Mouse (Mus musculus) cerebellum, postnatal 4 days (tissue): ENCODE data around the gene Ear10.
"Not testable (repeated sequence)": the region's sequence is repeated elsewhere in the genome, so short reads cannot be mapped to it uniquely, and the experiment has no call there.

Experiments used
- DNase-seq, 2 experiments: peaks; one replicate each; pipeline ENCODE4 v3.0.0; 2022; ENCODE audit warnings: low spot score in 2 of 2, mixed read lengths in 1 of 2

Gene Ear10

DNA sequence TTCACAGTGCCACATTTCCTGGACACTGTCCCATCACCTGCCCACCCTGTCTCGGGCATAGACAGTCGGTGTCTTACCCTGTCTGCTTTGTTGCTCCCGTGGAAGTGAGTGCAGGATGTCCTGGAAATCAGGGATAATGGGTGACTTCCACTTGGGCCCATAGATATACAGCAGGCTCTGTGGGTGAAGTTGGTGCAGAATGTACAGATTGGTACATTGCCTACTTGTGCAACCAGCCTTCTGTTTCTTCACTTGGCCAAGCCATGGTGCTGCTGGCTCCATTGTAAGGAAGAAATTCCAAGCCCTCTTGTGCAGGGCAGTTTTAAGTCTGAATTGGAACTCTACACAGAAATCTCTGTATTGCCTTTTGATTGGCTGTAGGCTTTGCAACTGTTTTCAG is at the start of gene Ear10:
Gene Ear10, minus strand, starts transcription at position 101 of the 400 bp plus-strand sequence.
- DNase-seq, result not testable (repeated sequence)

DNA sequence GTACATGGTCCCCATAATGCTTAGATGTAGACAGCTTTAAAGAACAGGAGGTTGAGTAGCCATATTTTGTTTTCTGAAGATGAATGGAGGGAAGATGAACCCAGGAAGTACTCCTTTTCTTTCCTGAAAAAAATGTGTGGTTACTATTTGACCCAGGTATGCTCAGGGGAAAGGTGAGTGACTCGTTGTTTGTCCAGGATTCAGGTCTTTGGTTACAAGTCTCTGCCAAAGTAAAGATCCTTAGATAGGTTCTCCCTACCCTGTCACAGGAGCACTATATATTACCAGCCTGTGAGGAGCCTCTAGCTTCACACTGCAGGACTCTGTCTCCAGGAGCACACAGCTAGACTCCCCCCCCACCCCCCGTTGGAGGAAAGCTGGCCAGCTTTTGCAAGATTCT is 33.4 kb upstream of the Ear10 start, which contains the start of gene Ang5:
Gene Ang5, plus strand, starts transcription at position 301 of the 400 bp plus-strand sequence.
- DNase-seq, result not testable (repeated sequence)

DNA sequence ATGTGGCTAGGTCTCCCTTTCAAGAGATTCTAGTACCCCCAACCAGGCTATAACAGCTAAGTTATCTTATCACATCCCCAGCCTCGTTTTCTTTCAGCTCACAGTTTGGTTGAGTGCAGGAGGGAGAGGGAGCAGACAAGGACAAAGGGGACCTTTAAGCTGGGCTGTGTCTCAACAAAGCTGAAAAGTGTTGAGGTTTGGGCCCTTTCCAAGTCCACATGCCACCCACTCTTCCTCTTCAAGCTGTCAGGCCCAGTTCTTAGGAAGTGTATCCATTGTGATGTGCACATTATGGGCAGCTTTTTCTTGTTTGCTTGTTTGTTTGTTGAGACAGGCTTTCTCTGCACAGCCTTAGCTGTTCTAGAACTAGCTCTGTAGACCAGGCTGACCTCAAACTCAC is 31.7 kb upstream of the Ear10 start:
- DNase-seq, result not testable (repeated sequence)

DNA sequence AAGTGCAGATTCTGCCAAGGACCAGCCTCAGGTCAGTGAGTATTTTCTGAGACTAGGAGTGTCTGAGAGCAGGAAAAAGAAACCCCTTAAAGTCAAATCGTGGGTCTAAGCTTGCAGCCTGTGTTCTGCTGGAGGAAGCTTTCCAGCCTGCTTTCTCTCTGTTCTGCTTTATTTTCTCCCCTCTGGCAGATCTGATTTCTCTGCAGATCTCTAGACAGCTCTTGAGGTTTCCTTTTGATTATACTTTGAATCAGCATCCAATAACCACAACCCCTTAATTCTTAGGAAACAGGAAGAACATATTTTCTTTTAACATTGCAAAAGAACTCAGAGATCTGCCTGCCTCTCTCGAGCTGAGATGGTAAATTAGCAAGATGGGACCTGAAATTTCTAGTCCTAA is 30.0 kb upstream of the Ear10 start:
- DNase-seq, result not testable (repeated sequence)

DNA sequence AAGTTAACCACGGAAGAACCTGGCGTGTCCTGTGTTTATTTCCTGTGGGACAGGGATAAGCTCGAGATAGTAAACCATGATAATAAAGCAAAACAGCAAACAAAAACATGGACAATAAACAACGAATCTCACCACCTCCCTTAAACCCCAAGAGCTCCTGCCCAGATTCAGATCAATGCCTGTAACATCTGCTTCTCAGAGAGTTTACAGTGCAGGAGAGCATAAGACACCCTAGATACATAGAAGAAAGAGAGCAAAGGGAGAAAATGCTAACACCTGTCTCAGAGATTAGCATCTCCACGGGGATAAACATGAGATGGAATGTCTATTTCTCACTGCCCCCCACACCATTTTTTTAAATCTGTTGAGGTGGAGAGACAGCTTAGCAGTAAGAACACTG is 10.0 kb upstream of the Ear10 start:
- not testable (repeated sequence) for DNase-seq

DNA sequence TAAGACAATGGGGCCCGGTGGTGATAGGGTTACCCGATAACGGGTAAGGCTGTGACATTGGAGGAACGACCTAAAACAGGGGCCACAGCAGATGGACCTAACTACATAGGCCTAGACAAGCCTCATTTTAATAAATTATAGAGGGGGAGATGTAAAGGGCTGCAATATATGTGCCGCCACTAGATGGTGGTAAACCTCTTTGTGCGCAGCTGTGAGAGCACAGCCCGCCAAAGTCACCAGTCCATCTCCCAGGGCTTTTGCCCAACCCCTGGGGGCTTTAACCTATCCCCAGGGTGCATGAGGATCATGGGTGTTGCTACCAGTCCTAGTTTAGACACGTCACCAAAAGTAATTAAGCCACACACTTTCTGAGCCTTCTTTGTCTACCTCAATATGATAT is 9.6 kb upstream of the Ear10 start:
- DNase-seq, result peak in 1 of 2 experiments; percentile 30

DNA sequence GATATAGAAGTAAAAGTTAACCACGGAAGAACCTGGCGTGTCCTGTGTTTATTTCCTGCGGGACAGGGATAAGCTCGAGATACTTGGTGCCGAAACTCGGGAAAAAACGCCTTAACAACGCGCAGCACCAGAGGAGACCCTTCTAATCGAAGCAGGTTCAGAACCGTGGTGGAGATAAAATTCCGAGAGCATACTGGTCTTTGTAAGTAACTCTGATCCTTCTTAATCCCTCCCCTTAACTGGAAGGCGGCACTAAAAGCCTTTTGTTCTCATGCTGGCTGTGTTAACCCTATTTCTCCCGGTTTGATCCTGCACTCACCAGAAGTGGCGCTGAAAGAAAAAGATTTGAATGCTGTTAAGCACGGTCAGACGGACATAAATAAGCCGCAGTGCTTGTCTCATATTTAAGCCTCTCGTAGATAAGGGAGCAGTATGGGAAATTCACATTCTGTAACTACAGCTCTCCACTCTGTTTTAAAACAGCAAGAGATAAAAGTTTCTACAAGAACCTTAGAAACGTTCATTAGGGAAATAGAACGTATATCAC is 2.1 kb upstream of the Ear10 start:
- DNase-seq, result not testable (repeated sequence)

- peak; percentile 25 to 53 for DNase-seq
Observed at GRCm38 (mm10) chr14:43924688-43925403, 1.5 kb upstream of the Ear10 start, which contains the start of gene Gm8113. Gene Gm8113, plus strand, starts transcription at chr14:43925390.

- not testable (repeated sequence) for DNase-seq
Observed at GRCm38 (mm10) chr14:43918214-43918613, 5.1 kb downstream of the Ear10 start.

GRCm38 (mm10) chr14:43898577-43898976 is 24.8 kb downstream of the Ear10 start:
- not testable (repeated sequence) for DNase-seq

DNA sequence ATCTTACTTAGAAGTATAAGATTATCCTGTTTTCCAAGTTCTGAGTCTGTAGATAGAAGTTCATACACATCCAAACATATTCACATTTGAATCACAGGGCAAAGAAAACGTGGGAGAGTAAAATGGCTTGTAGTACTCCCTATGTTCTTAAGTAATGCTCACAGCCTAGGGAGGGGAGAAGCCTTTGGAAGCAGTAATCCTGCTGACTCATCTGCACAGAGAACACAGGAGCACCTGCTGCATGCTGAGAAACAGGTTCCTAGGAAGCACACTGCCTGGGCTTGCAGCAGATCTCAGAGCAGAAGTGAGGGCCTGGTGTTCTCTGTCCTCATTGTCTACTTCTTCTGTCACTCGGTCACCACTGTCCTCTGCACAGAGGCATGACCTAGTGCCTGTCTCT is 28.0 kb downstream of the Ear10 start:
- DNase-seq, result not testable (repeated sequence)

DNA sequence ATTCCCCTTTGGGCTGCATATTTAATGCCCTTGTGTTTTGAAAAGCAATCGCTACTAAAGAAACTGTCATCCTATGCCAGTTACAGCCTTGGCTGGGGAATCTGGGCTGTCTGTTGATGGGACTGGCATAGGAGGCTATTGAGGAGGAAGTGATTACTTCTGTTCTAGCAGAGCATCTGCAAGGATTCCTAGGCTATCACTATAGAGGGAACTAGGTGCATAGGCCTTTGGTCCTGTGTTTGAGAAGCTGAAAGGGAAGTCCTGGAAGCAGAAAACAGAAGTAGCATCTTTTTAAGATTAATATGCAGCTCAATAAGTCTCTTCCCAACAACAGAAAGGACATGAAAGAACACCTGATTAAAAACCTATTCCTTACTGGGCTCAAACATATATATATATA is 32.1 kb downstream of the Ear10 start:
- not testable (repeated sequence) for DNase-seq

DNA sequence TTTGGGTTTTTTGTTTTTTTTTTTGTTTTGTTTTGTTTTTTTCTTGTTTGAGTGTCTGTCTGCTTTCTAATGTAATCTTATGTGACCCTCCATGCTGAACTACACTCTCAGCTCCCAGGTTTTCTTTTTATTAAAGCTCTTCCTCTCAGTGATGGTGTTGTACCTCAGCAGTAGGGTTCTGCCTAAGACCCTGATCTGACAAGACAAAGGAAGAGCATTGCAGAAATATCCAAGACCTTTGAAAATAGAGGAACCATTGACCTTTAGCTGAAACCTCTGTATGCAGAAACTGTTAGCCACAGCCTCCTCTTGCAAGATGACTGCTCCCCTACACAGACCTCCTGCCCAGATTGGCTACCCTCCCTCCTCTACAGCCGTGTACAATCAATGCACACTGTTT is 37.1 kb downstream of the Ear10 start:
- DNase-seq, result not testable (repeated sequence)

DNA sequence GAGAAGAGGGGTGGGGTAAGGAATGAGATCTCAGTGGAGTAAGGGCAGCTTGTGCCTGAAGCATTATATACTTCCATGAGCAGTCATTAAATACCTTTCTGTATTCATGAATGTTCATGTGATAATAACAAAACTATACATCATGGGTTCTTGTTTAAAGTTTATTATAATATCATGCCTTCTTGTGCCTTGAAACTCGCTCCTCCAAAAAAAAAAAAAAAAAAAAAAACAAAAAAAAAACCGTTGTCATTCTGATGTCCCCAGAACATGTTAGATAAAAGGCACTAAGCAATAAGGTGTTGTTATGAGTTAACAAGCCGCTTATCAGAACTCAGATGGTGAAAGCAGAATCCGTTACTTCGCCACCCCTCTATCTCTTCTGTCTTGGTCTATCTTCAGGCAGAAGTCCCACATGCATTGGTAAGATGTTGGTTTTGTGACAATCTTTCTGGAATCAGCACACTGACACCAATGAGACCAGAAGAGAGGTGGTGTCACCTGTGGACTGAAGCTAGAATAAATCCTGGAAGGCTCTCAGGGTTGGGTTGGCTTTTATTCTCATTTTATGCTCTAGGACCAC is 43.3 kb downstream of the Ear10 start:
- not testable (repeated sequence) for DNase-seq

GRCm38 (mm10) chr14:43877789-43878188 is 45.6 kb downstream of the Ear10 start:
- DNase-seq, result not testable (repeated sequence)

GRCm38 (mm10) chr14:43875417-43875816 is 47.9 kb downstream of the Ear10 start, which contains the start of gene Ear1:
Gene Ear1, minus strand, starts transcription at chr14:43875517.
- not testable (repeated sequence) for DNase-seq

DNA sequence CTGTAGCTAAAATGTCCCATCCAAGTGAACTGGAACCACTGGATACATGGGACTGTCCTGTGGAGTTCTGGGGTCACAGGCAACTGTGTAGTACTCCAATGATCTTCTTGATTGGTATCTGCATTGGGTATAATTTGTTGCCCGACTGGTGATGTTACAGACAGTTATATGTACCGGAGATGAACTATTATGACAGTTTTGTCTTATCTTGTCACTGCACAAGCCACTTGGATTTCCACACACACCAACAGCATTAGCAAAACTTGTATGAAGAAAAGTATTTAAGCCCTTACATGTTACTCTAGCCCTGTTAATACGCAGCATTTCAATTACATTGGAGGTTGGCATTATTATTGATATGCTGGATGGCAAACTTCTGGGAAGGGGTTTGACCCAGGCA is 48.5 kb downstream of the Ear10 start:
- not testable (repeated sequence) for DNase-seq
